Mouse (Mus musculus) c-Kit-positive CD71-positive TER-119-negative erythroid progenitor cells, embryonic 14.5 days (primary cell): ENCODE measurements at regions not wholly inside any gene's neighbourhood (a gene's known extent, or its start where the extent isn't known, plus 50 kb on each side); places are given as distances from the start of the nearest gene placed in this dataset.

Source experiments
- DNase-seq: peaks from one replicate; pipeline ENCODE4 v3.0.0-alpha.2; 2013; ENCODE audit warnings: low read depth

- DNase-seq, result no peak
These were observed 75.7 kb downstream of the Ankrd16 start for GRCm38 (mm10) chr2:11853210-11853973.

GRCm38 (mm10) chr2:11869983-11870382 is 92.3 kb downstream of the Ankrd16 start:
- DNase-seq, result no peak

- no peak for DNase-seq
These were observed 102.3 kb downstream of the Ankrd16 start for GRCm38 (mm10) chr2:11880005-11880404.

- DNase-seq, result no peak
These were observed 117.3 kb downstream of the Ankrd16 start for GRCm38 (mm10) chr2:11894792-11895568.

- DNase-seq, result no peak
These were observed 122.3 kb downstream of the Ankrd16 start for GRCm38 (mm10) chr2:11899698-11900660.

GRCm38 (mm10) chr2:11914782-11915181 is 137.1 kb downstream of the Ankrd16 start:
- DNase-seq, result peak; percentile 3

- DNase-seq, result no peak
These were observed 139.7 kb downstream of the Ankrd16 start for GRCm38 (mm10) chr2:11917373-11917772.

- DNase-seq, result no peak
These were observed 140.4 kb downstream of the Ankrd16 start for GRCm38 (mm10) chr2:11918070-11918469.

- no peak for DNase-seq
These were observed 183.1 kb downstream of the Ankrd16 start for GRCm38 (mm10) chr2:11960777-11961176.

GRCm38 (mm10) chr2:11965374-11965773 is 187.7 kb downstream of the Ankrd16 start:
- DNase-seq, result no peak

- DNase-seq, result no peak
These were observed 189.3 kb downstream of the Ankrd16 start for GRCm38 (mm10) chr2:11967001-11967400.

GRCm38 (mm10) chr2:11971972-11972371 is 194.3 kb downstream of the Ankrd16 start:
- no peak for DNase-seq

GRCm38 (mm10) chr2:12001938-12002899 is 224.5 kb downstream of the Ankrd16 start:
- no peak for DNase-seq

GRCm38 (mm10) chr2:12004330-12004729 is 226.7 kb downstream of the Ankrd16 start:
- DNase-seq, result no peak

GRCm38 (mm10) chr2:12007201-12007600 is 229.5 kb downstream of the Ankrd16 start:
- no peak for DNase-seq

- DNase-seq, result no peak
These were observed 233.8 kb downstream of the Ankrd16 start for GRCm38 (mm10) chr2:12011441-12011840.

- no peak for DNase-seq
These were observed 241.9 kb downstream of the Ankrd16 start for GRCm38 (mm10) chr2:12019607-12020006.

- DNase-seq, result no peak
These were observed 245.9 kb downstream of the Ankrd16 start for GRCm38 (mm10) chr2:12023402-12024111.

- DNase-seq, result no peak
These were observed 248.5 kb downstream of the Ankrd16 start for GRCm38 (mm10) chr2:12026220-12026619.
